Mouse (Mus musculus) midbrain, embryonic 16.5 days (tissue): ENCODE data around the gene Fkbp5. TPM values are rescaled to one million over a fixed set of nuclear protein-coding genes. Genes with fewer than 3 reads are reported as not detected.

Source experiments
- ATAC-seq: fragments of 200-750 bp; cut with Nextera tagmentation; 2 replicates; pipeline ENCODE4 v1.8.0; 2017; ENCODE audit warnings: moderate TSS enrichment
- H3K27ac ChIP-seq: fragments of 300-500 bp; sonication (generic); 2 replicates; pipeline ENCODE4 v1.5.1; 2014; ENCODE audit warnings: mild to moderate bottlenecking, low read length, mixed read lengths
- H3K27me3 ChIP-seq: fragments of 300-500 bp; sonication (generic); 2 replicates; pipeline ENCODE4 v1.6.1; 2014; ENCODE audit warnings: low read depth, low read length, mixed read lengths; ENCODE audit not compliant: control insufficient read depth, insufficient read depth
- H3K36me3 ChIP-seq: fragments of 300-500 bp; sonication (generic); 2 replicates; pipeline ENCODE4 v1.6.1; 2014; ENCODE audit warnings: mild to moderate bottlenecking, low read length, moderate library complexity, mixed read lengths; ENCODE audit not compliant: control insufficient read depth, insufficient read depth
- H3K4me1 ChIP-seq: fragments of 300-500 bp; sonication (generic); 2 replicates; pipeline ENCODE4 v1.6.1; 2014; ENCODE audit warnings: mild to moderate bottlenecking, low read length, mixed read lengths; ENCODE audit not compliant: control insufficient read depth, insufficient read depth
- H3K4me2 ChIP-seq: fragments of 300-500 bp; sonication (generic); 2 replicates; pipeline ENCODE4 v1.6.1; 2014; ENCODE audit warnings: mild to moderate bottlenecking, low read length, mixed read lengths
- H3K4me3 ChIP-seq: fragments of 300-500 bp; sonication (generic); 2 replicates; pipeline ENCODE4 v1.5.1; 2014; ENCODE audit warnings: low read depth, mild to moderate bottlenecking, low read length, moderate library complexity, mixed read lengths
- H3K9ac ChIP-seq: fragments of 300-500 bp; sonication (generic); 2 replicates; pipeline ENCODE4 v1.6.1; 2014; ENCODE audit warnings: low read depth, low read length, mixed read lengths
- H3K9me3 ChIP-seq: fragments of 300-500 bp; sonication (generic); replicated peaks from 2 replicates; pipeline ENCODE4 v1.6.1; 2014; ENCODE audit warnings: mild to moderate bottlenecking, low read length, mixed read lengths; ENCODE audit not compliant: control insufficient read depth, poor library complexity, severe bottlenecking
- WGBS: fragments of 180-500 bp; shearing (Covaris S2); extraction: QIAGEN DNeasy Blood & Tissue Kit; methylation state at CpG from one replicate; pipeline ENCODE4 v1.1.7; 2014; 5-methylcytosine and 5-hydroxymethylcytosine counted together
- polyA plus RNA-seq: library from polyadenylated mRNA; unstranded; fragments of >200 nt; fragmentation: Nextera tagmentation; extraction: Ambion mirVana; gene quantifications from 2 replicates; pipeline ENCODE4 v1.2.1, GENCODE M21; 2015

The Fkbp5 gene
- polyA plus RNA-seq, 1 experiment from 2014 or later, result 36.3 TPM

DNA sequence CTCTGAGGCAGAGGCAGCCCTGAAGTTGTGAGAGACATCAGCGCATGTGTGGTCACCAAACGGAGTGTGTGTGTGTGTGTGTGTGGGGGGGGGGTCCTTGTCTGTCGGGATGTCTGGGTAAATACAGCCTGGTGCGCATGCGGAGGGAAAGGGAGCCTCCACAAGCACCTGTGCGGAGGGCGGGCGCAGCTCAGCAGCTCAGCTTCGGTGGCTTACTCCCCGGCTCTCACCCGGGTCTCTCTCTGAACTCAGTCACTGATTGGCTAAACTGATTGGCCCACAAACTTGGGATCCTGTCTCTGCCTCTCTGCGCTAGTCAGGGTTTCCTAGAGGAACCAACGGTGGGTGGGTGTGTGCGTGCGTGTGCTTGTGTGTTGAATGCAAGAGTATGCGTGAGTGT, 142.8 kb downstream of the Fkbp5 start:
- H3K4me1 ChIP-seq, result no peaks in the 10 kb centered on the region; the same call in 1 of the 2 replicates
- H3K9ac ChIP-seq, result 0 out of 2 replicates have a peak overlapping the region, but pooled peaks have one; percentile 30
- ATAC-seq, result no peak
- H3K27me3 ChIP-seq, result peaks cover 20% of the 10 kb centered on the region
- H3K4me3 ChIP-seq, result 0 out of 2 replicates have a peak overlapping the region, but pooled peaks have one; percentile 5
- H3K9me3 ChIP-seq, result no peaks in the 10 kb centered on the region
- H3K4me2 ChIP-seq, result peak overlapping the region; percentile 31
- H3K36me3 ChIP-seq, result no peaks in the 10 kb centered on the region
- no peak overlapping the region for H3K27ac ChIP-seq
- WGBS, result 17% methylated on average over 16 of the region's 16 CpGs

DNA sequence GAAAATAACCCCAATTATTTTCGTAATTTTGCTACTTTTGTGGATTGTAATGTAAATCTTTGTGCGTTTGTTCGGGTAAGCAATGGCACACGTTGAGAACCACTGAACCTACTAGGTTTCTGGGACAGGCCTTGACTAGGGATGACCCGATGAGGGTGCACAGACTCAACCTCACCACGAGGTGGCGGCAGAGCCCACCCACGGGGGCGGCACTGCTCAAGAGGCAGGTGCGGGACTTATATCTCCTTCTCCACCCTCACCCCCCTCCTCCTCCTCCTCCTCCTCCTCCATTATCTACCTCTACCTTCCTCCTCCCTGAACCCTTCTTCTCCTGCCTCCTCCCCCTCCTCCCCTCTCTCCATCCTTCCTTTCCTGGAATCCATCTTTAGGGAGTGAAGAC, 143.5 kb downstream of the Fkbp5 start:
- H3K4me2 ChIP-seq, result no peak overlapping the region
- no peaks in the 10 kb centered on the region; the same call in 1 of the 2 replicates for H3K4me1 ChIP-seq
- H3K36me3 ChIP-seq, result no peaks in the 10 kb centered on the region
- no peaks in the 10 kb centered on the region for H3K9me3 ChIP-seq
- 14% methylated on average over 10 of the region's 10 CpGs for WGBS
- no peak overlapping the region for H3K27ac ChIP-seq
- H3K4me3 ChIP-seq, result no peak overlapping the region
- H3K9ac ChIP-seq, result no peak overlapping the region
- no peak for ATAC-seq
- peaks cover 20% of the 10 kb centered on the region for H3K27me3 ChIP-seq

DNA sequence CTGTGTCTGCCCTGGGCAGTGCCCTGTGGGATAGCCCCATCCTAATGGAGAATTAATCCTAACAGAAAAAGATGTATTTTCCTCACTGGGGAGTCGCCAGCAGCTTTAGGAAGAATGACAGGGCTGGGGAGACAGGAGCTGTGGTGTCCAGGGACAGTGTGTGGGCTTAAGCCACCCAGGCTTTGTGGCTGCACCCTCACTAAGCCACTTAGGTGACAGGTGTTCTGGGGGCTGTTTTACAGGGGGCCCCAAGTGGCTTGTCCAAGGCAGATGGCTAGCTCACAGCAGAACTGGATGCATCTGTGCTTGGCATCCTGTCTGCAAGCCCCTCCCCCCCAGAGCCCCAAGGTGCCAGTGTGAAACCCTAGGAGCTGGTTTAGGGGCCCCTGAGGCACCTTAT, 145.4 kb downstream of the Fkbp5 start:
- Histone ChIP-seq H3K4me1 (no peaks in the 10 kb centered on the region; the same call in 1 of the 2 replicates), H3K27ac (no peak overlapping the region), H3K36me3 (no peaks in the 10 kb centered on the region), H3K9ac (no peak overlapping the region), H3K27me3 (peaks cover 20% of the 10 kb centered on the region), H3K4me2 (no peak overlapping the region), H3K9me3 (no peaks in the 10 kb centered on the region), H3K4me3 (no peak overlapping the region)
- 61% methylated on average over 1 of the region's 1 CpGs for WGBS
- ATAC-seq, result no peak

DNA sequence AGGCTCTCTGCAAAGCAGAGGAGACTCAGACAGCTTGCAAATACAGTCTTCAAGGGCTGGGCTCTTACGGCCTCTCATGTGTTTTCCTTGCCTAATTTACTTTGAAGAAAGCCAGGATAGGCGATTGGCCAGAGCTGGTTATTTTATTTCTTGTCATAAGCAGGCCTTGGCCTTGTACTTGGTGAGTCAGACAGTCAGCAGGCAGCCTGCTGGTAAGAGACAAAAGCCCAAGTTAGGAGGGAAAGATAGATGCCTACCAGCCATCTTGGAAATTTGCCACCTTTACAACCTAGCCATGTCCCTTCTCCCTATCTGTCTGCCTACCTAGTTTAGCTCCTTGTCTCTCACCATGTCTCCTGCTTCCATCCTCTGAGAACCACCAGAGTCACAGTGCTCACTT, 146.0 kb downstream of the Fkbp5 start:
- ATAC-seq, result no peak
- Histone ChIP-seq H3K4me3 (no peak overlapping the region), H3K27me3 (peaks cover 20% of the 10 kb centered on the region), H3K4me2 (no peak overlapping the region), H3K9me3 (no peaks in the 10 kb centered on the region), H3K9ac (no peak overlapping the region), H3K36me3 (no peaks in the 10 kb centered on the region), H3K4me1 (no peaks in the 10 kb centered on the region; the same call in 1 of the 2 replicates), H3K27ac (no peak overlapping the region)
- WGBS, result 76% methylated on average over 2 of the region's 2 CpGs

DNA sequence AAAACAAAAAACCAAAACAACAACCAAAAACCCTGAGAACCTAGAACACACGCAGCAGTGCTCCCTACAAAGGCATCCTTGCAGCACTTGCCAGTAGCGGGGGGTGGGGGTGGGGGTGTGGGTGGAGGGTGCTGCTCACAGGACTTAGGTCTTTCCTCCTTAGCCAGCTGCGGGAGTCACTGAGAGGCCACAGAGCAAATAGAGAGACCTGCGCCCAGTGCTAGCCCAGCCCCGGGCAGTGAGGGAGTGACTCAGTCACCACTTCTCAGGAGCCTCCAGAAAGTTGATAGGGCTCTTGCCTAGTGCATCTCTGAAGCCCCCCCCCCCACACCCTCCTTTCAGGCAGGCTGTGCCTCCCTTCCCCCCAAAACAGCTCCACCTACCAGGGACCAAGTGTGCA, 148.3 kb downstream of the Fkbp5 start:
- WGBS, result 74% methylated on average over 4 of the region's 5 CpGs
- no peak overlapping the region for H3K27ac ChIP-seq
- peaks cover 17% of the 10 kb centered on the region for H3K27me3 ChIP-seq
- no peak overlapping the region for H3K4me2 ChIP-seq
- no peaks in the 10 kb centered on the region for H3K36me3 ChIP-seq
- H3K4me3 ChIP-seq, result no peak overlapping the region
- peaks cover 5% of the 10 kb centered on the region for H3K4me1 ChIP-seq
- no peak overlapping the region for H3K9ac ChIP-seq
- H3K9me3 ChIP-seq, result no peaks in the 10 kb centered on the region
- ATAC-seq, result no peak

DNA sequence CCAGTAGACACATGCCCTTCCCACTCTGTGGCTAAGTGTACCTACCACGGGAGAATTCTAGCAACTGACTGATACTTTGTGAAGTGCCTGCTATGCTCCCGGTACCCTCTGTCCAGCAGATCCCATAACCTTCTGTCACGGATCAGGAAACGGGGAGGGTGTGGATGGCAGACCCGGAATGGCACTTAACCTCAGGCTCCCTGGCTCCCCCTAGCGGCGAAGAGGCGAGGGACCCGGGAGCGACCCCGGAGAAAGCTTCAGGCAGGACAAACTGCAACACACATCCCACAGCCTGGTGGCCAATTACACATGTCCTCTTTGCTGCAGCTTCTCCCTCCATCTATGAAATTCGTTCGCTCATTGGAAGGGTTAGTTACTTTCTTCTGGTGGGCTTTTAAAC, 148.9 kb downstream of the Fkbp5 start:
- H3K4me1 ChIP-seq, result peaks cover 8% of the 10 kb centered on the region
- H3K4me2 ChIP-seq, result no peak overlapping the region
- H3K27ac ChIP-seq, result no peak overlapping the region
- no peak for ATAC-seq
- no peaks in the 10 kb centered on the region for H3K36me3 ChIP-seq
- WGBS, result 4% methylated on average over 13 of the region's 13 CpGs
- H3K4me3 ChIP-seq, result no peak overlapping the region
- H3K9me3 ChIP-seq, result no peaks in the 10 kb centered on the region
- peaks cover 23% of the 10 kb centered on the region for H3K27me3 ChIP-seq
- H3K9ac ChIP-seq, result no peak overlapping the region

DNA sequence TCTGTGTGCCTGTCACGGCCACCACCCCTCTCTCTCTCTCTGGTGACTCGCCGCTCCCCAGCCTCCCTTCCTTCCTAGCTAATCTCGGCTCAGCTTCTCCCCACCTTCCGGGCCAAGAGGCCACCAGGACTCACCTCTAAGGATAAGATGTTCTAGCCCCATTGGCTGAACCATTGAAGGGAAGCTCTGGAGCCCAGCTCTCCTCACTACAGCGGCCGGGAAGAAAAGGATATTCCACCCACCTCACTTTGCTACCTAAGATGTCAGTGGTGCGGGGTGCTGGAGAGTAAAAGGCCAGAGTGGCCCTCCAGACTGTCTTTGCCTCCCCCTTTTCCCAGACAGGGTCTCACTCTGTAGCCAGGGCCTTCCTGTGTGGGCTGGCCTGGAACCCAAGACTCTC, 152.2 kb downstream of the Fkbp5 start, which contains the start of gene Tulp1:
Gene Tulp1 (minus strand): TSS at position 101 of the 400 bp plus-strand sequence.
- 25% methylated on average over 8 of the region's 8 CpGs for WGBS
- 0 out of 2 replicates have a peak within 1 kb of the TSS, but pooled peaks have one; percentile 16 for H3K4me3 ChIP-seq
- H3K9ac ChIP-seq, result no peak within 1 kb of the TSS
- peaks cover 17% of the 10 kb centered on the region for H3K4me1 ChIP-seq
- no peak for ATAC-seq
- H3K9me3 ChIP-seq, result no peaks in the 10 kb centered on the region
- peak within 1 kb of the TSS; percentile 33; the same call in 1 of the 2 replicates for H3K4me2 ChIP-seq
- no peaks in the 10 kb centered on the region for H3K36me3 ChIP-seq
- H3K27ac ChIP-seq, result no peak within 1 kb of the TSS
- peaks cover 31% of the 10 kb centered on the region for H3K27me3 ChIP-seq

DNA sequence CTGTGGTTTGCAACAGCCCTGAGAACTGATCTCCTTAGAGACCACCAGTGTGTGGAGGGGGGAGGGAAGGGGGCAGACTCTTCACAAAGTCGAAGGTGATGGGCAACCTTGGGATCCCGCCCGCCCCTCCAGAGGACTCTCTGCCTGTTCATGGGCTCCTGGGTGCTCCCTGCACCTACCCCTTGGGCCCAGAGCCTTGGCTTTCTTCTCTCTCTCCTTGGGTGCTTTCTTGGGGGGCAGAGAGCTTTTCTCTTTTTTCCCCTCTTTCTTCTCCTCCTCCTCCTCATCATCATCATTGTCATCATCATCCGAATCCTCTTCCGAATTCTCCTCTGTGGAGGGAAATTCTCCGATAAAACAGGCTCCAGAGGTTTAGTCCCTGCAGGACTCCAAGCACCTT, 153.8 kb downstream of the Fkbp5 start:
- Histone ChIP-seq H3K9ac (no peak overlapping the region), H3K4me3 (no peak overlapping the region), H3K27ac (no peak overlapping the region), H3K36me3 (no peaks in the 10 kb centered on the region), H3K4me2 (no peak overlapping the region), H3K27me3 (peaks cover 42% of the 10 kb centered on the region), H3K9me3 (no peaks in the 10 kb centered on the region), H3K4me1 (peaks cover 17% of the 10 kb centered on the region)
- 11% methylated on average over 6 of the region's 6 CpGs for WGBS
- ATAC-seq, result no peak

DNA sequence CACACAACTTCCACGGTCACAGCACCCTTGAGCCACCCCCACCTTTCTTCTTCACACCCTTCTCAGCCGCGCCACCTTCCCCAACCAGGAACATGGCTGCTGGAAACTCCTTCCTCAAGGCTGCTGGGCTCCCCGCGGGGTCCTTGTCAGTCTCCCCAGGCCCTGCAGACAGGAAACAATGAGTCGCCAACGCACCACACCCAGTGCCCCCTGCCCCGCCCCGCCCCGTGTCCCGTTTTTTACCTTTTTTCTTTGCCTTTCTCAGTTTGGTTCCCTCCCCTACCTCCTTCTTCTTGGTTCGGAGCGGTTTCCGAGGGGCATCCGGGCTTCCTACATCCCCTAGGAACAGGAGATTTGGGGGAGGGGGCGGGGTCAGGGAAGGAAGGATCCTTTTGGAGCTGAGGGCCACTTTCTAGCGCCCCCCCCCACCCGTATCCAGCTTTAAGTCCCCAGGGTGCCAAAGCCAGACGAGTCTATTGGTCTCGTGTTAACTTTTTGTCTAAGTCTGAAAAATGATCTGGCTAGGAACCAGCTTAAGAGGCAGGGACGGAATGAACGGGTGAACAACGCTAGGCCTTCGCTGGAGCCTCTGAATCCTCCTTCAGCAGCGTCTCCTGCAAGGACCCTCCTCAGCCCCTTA, 154.6 kb downstream of the Fkbp5 start:
- peaks cover 17% of the 10 kb centered on the region for H3K4me1 ChIP-seq
- no peaks in the 10 kb centered on the region for H3K36me3 ChIP-seq
- H3K27me3 ChIP-seq, result peaks cover 47% of the 10 kb centered on the region
- ATAC-seq, result no peak
- peak overlapping the region; percentile 22 for H3K4me3 ChIP-seq
- no peak overlapping the region for H3K27ac ChIP-seq
- peak overlapping the region; percentile 51 for H3K4me2 ChIP-seq
- no peak overlapping the region; the same call in 1 of the 2 replicates for H3K9ac ChIP-seq
- H3K9me3 ChIP-seq, result no peaks in the 10 kb centered on the region
- WGBS, result 2% methylated on average over 25 of the region's 25 CpGs
